Comparison of ENCODE assay signal across 25 mouse cellular contexts in genomic region chr7:46111212-46111817, GRCm38 (mm10). TPM values are rescaled to one million over a fixed set of nuclear protein-coding genes. Genes with fewer than 3 reads are reported as not detected.
DNase-seq lines count a peak whose midpoint lies in the region; ATAC-seq lines count a peak whose summit lies in the region.
"Had no signal": no experiment of that assay in that cellular context is flagged by ENCODE, and none has a peak within 500 bp of the region (broad histone marks: within the 10 kb centered on the region; RNA-seq: fewer than 3 reads in every experiment).

No protein-coding gene starts in this region.

- intact Hi-C loops in gastrocnemius, postnatal 36 days (cut with DNase I), result loop anchor here (10.0 kb wide), 1 partner anchor 263 kb away; the partner anchor contains the start of gene Myod1

- WGBS in heart, embryonic 13.5 days, result 66% methylated on average over 15 of the region's 15 CpGs
- WGBS in limb, embryonic 10.5 days, result 76% methylated on average over 15 of the region's 15 CpGs

- no peak overlapping the region for H3K4me2 ChIP-seq in heart, embryonic 13.5 days
- H3K4me2 ChIP-seq: forebrain, embryonic 15.5 days; hindbrain, embryonic 14.5 days; neural tube, embryonic 13.5 days had no signal

- H3K27ac ChIP-seq in heart, embryonic 13.5 days (replicated peaks), result peak overlapping the region; percentile 62
- H3K27ac ChIP-seq in limb, embryonic 10.5 days, result peak overlapping the region; percentile 50; the same call in 1 of the 2 replicates
- H3K27ac ChIP-seq: forebrain, embryonic 15.5 days; hindbrain, embryonic 14.5 days; left cerebral cortex, adult 2 months; neural tube, embryonic 13.5 days had no signal

- no peaks in the 10 kb centered on the region for H3K9me3 ChIP-seq in heart, embryonic 13.5 days
- no peaks in the 10 kb centered on the region for H3K9me3 ChIP-seq in limb, embryonic 10.5 days (replicated peaks)
- H3K9me3 ChIP-seq: forebrain, embryonic 15.5 days; neural tube, embryonic 13.5 days had no signal

- peak overlapping the region; percentile 45 for H3K9ac ChIP-seq in heart, embryonic 13.5 days
- H3K9ac ChIP-seq: forebrain, embryonic 15.5 days; hindbrain, embryonic 14.5 days; neural tube, embryonic 13.5 days had no signal

- no peaks in the 10 kb centered on the region for H3K36me3 ChIP-seq in heart, embryonic 13.5 days
- H3K36me3 ChIP-seq in limb, embryonic 10.5 days, result no peaks in the 10 kb centered on the region
- H3K36me3 ChIP-seq: forebrain, embryonic 15.5 days; neural tube, embryonic 13.5 days had no signal

- DNase-seq in adrenal gland, adult 2 months, result peak; percentile 62
- DNase-seq in adrenal gland, adult 18-20 months (ENCODE audit: low spot score in 2 of 2), result no peak
- peak; percentile 33 for DNase-seq in gastrocnemius, postnatal 25 days
- no peak for DNase-seq in gastrocnemius, postnatal 36 days
- no peak for DNase-seq in heart, adult 11 months
- no peak for DNase-seq in limb, embryonic 10.5 days (ENCODE audit: low spot score)
- DNase-seq: cerebellum, adult 8-10 months; kidney, adult 18-20 months; kidney, postnatal 4 days; layer of hippocampus, adult 9-11 months; lung, postnatal 4 days; midbrain, embryonic 14.5 days; retina, postnatal 1 day; thymus, adult 18-20 months; thymus, postnatal 36 days had no signal

- ATAC-seq in heart, embryonic 13.5 days (ENCODE audit: extremely low read depth, insufficient number of reproducible peaks, low FRiP score, low TSS enrichment), result no peak
- ATAC-seq in activated CD4-positive, CD25-positive, alpha-beta regulatory T cell, adult 4 months, result no peak
- ATAC-seq: forebrain, embryonic 15.5 days; inflammation-experienced regulatory T-cells, adult 6 months had no signal

- H3K4me3 ChIP-seq in heart, embryonic 13.5 days, result no peak overlapping the region
- H3K4me3 ChIP-seq in limb, embryonic 10.5 days, result no peak overlapping the region
- H3K4me3 ChIP-seq: forebrain, embryonic 15.5 days; left cerebral cortex, adult 2 months; neural tube, embryonic 13.5 days had no signal

- peaks cover 7% of the 10 kb centered on the region; the same call in 1 of the 2 replicates for H3K27me3 ChIP-seq in heart, embryonic 13.5 days (replicated peaks)
- H3K27me3 ChIP-seq in limb, embryonic 10.5 days (ENCODE audit: low read depth, poor library complexity, severe bottlenecking), result no peaks in the 10 kb centered on the region
- H3K27me3 ChIP-seq: forebrain, embryonic 15.5 days; neural tube, embryonic 13.5 days had no signal

- peaks cover 55% of the 10 kb centered on the region for H3K4me1 ChIP-seq in heart, embryonic 13.5 days
- H3K4me1 ChIP-seq in limb, embryonic 10.5 days, result peaks cover 39% of the 10 kb centered on the region

RNA-seq across cellular contexts. Expression of gene Kcnj11, which starts 10.8 kb away (rescaled TPM):
- 1 to 10 TPM; 2.9 to 3.2 TPM for total RNA-seq in adrenal gland, adult 2 months (2021)
- 1.0 and 3.4 TPM in 2 replicates for polyA plus RNA-seq in adrenal gland, adult 2 months (2012; rRNA removed)
- 1 to 10 TPM; 2.8 to 4.6 TPM for total RNA-seq in adrenal gland, adult 18-20 months (2021)
- total RNA-seq in gastrocnemius, postnatal 25 days (2021), result 10 to 100 TPM; 74.8 to 77.5 TPM
- 10 to 100 TPM; 93.5 to 99.5 TPM for total RNA-seq in gastrocnemius, postnatal 36 days (2021)
- polyA plus RNA-seq in heart, embryonic 13.5 days (2015; fragmentation: Nextera tagmentation; extraction: Ambion mirVana), result 5.3 and 7.1 TPM in 2 replicates
- polyA plus RNA-seq in limb, embryonic 10.5 days (2016; fragmentation: Nextera tagmentation; extraction: Ambion mirVana), result 0.06 and 0.13 TPM in 2 replicates
- not detected for polyA plus RNA-seq in activated CD4-positive, CD25-positive, alpha-beta regulatory T cell, adult 4 months (2017; shearing (Covaris generic))
- total RNA-seq: liver, adult 2 months; megakaryocyte-erythroid progenitor cell, adult 5-6 weeks had no signal
- polyA plus RNA-seq: inflammation-experienced regulatory T-cells, adult 6 months; limb, embryonic 11.5 days; liver, adult 2 months had no signal

Comparison
In these comparisons a context has a peak if more than half of its experiments do, and no peak if none do; other contexts are left out.
1. DNase-seq: peak in adrenal gland, adult 2 months (single experiment) and gastrocnemius, postnatal 25 days (single experiment); none in adrenal gland, adult 18-20 months (0 of 2), gastrocnemius, postnatal 36 days (0 of 2), heart, adult 11 months (single experiment) and limb, embryonic 10.5 days (single experiment).
2. RNA of gene Kcnj11, which starts 10.8 kb away (total RNA-seq): 93.5 to 99.5 TPM in gastrocnemius, postnatal 36 days and 74.8 to 77.5 TPM in gastrocnemius, postnatal 25 days; 2.8 to 4.6 TPM in adrenal gland, adult 18-20 months and 2.9 to 3.2 TPM in adrenal gland, adult 2 months; every median in the first group is over 10 times any median in the second.